Mouse (Mus musculus): ENCODE data around the gene Slfn2. TPM values are rescaled to one million over a fixed set of nuclear protein-coding genes. Genes with fewer than 3 reads are reported as not detected.
A peak's percentile ranks its signal among the peaks of the same experiment; 100 is the strongest.

Gene Slfn2
- polyA plus RNA-seq, 1 experiment from 2014 or later: 4.9 TPM

- H3K27me3 ChIP-seq: no peaks in the 10 kb centered on the region
- no peak for DNase-seq
- no peak for ATAC-seq (ENCODE audit: low read depth)
- no peak overlapping the region for H3K9ac ChIP-seq
- H3K27ac ChIP-seq: no peak overlapping the region
- H3K4me1 ChIP-seq (replicated peaks): no peaks in the 10 kb centered on the region
- under 1% methylated on average over 5 of the region's 5 CpGs for WGBS (ENCODE audit: insufficient replicate concordance)
- H3K4me3 ChIP-seq (replicated peaks): no peak overlapping the region
- no peak overlapping the region for H3K4me2 ChIP-seq
- H3K36me3 ChIP-seq: no peaks in the 10 kb centered on the region
- no peaks in the 10 kb centered on the region for H3K9me3 ChIP-seq (replicated peaks)
Measured at GRCm38 (mm10) chr11:83057863-83058262, 7.0 kb upstream of the Slfn2 start.

DNA sequence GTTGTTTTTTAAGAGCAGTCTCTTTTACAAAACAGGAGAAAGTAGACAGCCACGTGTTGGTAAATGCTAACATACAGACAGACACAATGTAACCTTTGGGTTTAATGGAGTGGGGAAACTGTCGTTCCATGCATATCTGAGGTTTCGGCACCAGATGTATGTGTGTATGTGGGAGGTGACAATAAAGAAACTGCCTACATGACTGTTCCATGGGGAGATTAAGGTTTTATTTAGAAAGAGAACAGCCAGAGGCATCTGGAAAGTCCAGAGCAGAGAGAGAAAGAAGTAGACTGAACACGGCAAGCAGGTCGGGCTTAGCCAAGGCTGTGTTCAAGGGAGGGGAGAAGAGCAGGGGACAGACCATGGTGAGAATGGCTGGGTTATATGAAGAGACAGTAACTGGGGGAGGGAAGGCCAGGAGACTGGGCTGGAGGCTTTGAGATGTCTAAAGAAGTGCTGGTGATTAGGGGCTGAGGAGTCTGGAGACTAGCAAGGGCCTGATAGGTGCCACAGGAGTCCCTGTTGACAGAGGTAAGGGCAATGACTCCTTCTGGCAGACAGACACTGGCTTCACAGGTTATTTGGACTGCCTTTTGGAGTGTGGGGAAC, 4.4 kb upstream of the Slfn2 start:
- H3K4me2 ChIP-seq: no peak overlapping the region
- no peaks in the 10 kb centered on the region for H3K27me3 ChIP-seq
- H3K9ac ChIP-seq: no peak overlapping the region
- DNase-seq: no peak
- no peak overlapping the region for H3K4me3 ChIP-seq (replicated peaks)
- ATAC-seq (ENCODE audit: low read depth): no peak
- no peaks in the 10 kb centered on the region for H3K9me3 ChIP-seq (replicated peaks)
- H3K4me1 ChIP-seq (replicated peaks): no peaks in the 10 kb centered on the region
- no peak overlapping the region for H3K27ac ChIP-seq
- WGBS (ENCODE audit: insufficient replicate concordance): 74% methylated on average over 5 of the region's 5 CpGs
- no peaks in the 10 kb centered on the region for H3K36me3 ChIP-seq

DNA sequence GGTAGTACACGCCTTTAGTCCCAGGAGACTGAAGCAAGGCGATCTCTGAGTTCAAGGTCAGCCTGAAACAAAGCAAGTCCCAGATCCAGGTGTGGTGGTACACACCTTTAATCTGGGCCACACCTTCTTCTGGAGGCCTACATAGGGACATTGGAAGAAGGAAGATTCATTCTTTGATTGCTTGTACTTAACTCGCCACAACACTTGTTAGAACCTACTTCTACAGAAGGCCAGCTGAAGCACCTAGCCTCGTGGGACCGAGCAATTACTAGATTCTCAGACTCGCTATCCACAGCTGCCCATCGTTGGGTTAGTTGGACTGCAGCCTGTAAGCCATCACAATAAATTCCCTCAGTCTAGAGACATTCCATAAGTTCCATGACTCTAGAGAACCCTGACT, 3.1 kb upstream of the Slfn2 start:
- Histone ChIP-seq H3K9me3 (replicated peaks) (no peaks in the 10 kb centered on the region), H3K27me3 (no peaks in the 10 kb centered on the region), H3K4me2 (no peak overlapping the region), H3K27ac (no peak overlapping the region), H3K9ac (no peak overlapping the region), H3K4me3 (replicated peaks) (no peak overlapping the region), H3K4me1 (replicated peaks) (no peaks in the 10 kb centered on the region), H3K36me3 (no peaks in the 10 kb centered on the region)
- no peak for DNase-seq
- 66% methylated on average over 7 of the region's 7 CpGs for WGBS (ENCODE audit: insufficient replicate concordance)
- ATAC-seq (ENCODE audit: low read depth): no peak

GRCm38 (mm10) chr11:83063126-83063525, 1.8 kb upstream of the Slfn2 start:
- Histone ChIP-seq H3K4me1 (replicated peaks) (no peaks in the 10 kb centered on the region), H3K4me2 (no peak overlapping the region), H3K4me3 (replicated peaks) (no peak overlapping the region), H3K36me3 (no peaks in the 10 kb centered on the region), H3K9ac (no peak overlapping the region), H3K27me3 (no peaks in the 10 kb centered on the region), H3K27ac (no peak overlapping the region), H3K9me3 (replicated peaks) (no peaks in the 10 kb centered on the region)
- no peak for ATAC-seq (ENCODE audit: low read depth)
- WGBS (ENCODE audit: insufficient replicate concordance): 35% methylated on average over 4 of the region's 4 CpGs
- DNase-seq: no peak

DNA sequence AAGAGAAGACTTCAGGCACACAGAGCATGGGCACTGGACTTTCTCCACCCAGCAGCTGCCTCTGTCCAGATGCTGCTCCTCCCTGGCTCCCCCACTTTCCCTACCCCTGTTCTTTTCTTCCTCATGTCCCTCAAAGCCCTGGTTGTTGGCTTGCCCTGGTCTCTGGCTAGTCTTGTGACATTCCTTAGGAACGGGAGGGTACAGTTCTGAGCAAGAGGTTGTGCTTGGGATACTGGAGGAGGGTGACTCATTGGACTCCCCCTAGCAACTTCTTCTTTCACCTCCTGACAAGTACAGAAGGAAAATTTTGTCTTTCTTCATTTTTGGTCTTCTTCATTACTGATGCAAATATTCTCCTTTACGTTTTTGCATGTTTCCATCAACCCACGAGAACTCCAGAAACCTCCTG, 967 bp upstream of the Slfn2 start:
- no peak for ATAC-seq (ENCODE audit: low read depth)
- Histone ChIP-seq H3K9me3 (replicated peaks) (no peaks in the 10 kb centered on the region), H3K4me2 (no peak overlapping the region), H3K36me3 (no peaks in the 10 kb centered on the region), H3K4me1 (replicated peaks) (no peaks in the 10 kb centered on the region), H3K27ac (no peak overlapping the region), H3K9ac (no peak overlapping the region), H3K27me3 (no peaks in the 10 kb centered on the region), H3K4me3 (replicated peaks) (no peak overlapping the region)
- DNase-seq: no peak
- WGBS (ENCODE audit: insufficient replicate concordance): 31% methylated on average over 3 of the region's 3 CpGs

DNA sequence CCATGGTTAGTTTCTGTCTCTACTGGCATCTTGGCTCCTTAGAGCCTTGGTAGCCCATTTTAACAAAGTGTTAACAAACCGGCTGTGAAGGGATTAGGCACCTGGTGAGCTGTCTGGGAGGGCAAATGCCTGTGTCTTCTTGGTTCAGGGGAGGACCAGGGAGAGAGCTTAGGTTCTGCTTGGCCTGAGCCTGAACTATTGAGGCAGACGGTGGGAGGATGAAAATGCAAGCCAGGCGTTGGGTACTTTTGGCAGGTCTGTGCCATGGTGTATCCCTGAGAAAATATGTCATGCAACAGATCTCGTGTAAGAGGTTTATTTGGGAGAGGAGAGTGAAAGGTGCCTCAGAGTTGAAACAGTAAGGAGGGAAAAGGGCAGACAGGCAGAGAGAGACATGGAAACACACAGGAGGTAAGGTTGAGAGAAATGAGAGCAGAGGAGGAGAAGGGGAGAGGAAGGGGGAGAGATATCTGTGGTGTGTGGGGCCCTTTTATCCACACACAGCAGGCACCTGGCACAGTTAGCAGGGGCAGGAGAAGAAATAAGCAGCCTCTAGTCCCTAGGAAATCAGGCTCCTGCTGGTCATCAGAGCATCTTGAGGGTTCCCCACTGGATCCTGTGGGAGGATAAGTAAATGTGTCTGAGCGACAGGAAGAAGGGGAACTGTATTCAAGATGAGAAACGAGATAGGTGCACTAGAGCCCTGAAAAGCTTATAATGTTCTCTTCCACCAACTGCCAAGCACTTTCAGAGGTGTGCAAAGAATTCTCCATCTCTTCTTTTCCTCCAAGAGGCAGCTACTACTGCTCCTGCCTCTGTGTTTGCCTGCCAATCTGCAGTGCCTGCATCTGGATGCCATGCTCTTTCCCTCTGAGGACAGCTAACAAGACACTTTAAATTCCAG, 781 bp downstream of the Slfn2 start:
- Histone ChIP-seq H3K4me1 (replicated peaks) (no peaks in the 10 kb centered on the region), H3K9me3 (replicated peaks) (no peaks in the 10 kb centered on the region), H3K36me3 (no peaks in the 10 kb centered on the region), H3K4me2 (no peak overlapping the region; the same call in 1 of the 2 replicates), H3K4me3 (replicated peaks) (peak overlapping the region; percentile 25), H3K9ac (peak overlapping the region; percentile 2; the same call in 1 of the 2 replicates), H3K27ac (no peak overlapping the region; the same call in 1 of the 2 replicates), H3K27me3 (no peaks in the 10 kb centered on the region)
- DNase-seq (no peak), ATAC-seq (ENCODE audit: low read depth) (no peak)
- 15% methylated on average over 6 of the region's 6 CpGs for WGBS (ENCODE audit: insufficient replicate concordance)

- H3K4me2 ChIP-seq: no peak overlapping the region
Measured at GRCm38 (mm10) chr11:83066640-83067531, 2.0 kb downstream of the Slfn2 start.

DNA sequence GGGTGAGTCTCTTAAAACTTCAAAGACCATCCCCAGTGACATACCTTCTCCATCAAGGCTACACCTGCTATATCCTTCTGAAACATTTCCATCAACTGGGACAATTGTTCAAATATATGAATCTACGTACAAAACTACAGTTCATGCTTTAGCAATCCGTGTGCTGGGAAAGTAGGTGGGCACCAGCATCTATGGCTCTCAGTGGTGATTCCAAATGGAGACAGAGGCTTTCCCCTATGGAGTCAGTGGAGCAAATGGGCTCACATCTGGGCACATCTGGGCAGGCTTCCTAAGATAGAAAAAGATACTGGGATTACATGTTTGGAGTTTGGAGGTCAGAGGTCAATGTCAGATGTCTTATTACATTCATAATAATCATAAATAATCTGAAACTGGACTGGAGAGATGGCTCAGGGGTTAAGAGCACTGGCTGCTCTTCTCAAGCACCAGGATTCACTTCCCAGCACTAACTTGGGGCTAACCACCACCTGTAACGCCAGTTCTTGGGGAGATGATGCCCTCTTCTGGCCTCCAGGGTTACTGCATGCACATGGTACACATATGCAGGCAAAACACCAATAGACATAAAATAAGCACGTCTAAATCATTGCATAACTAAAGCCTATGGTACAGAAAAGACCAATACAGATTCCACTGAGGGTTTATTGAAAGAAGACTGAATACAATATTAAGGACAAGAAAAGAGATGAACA, 3.2 kb downstream of the Slfn2 start:
- no peaks in the 10 kb centered on the region for H3K9me3 ChIP-seq (replicated peaks)
- H3K4me2 ChIP-seq: no peak overlapping the region
- H3K27ac ChIP-seq: no peak overlapping the region
- H3K27me3 ChIP-seq: no peaks in the 10 kb centered on the region
- DNase-seq (no peak), ATAC-seq (ENCODE audit: low read depth) (no peak)
- no peaks in the 10 kb centered on the region for H3K36me3 ChIP-seq
- 63% methylated on average over 4 of the region's 4 CpGs for WGBS (ENCODE audit: insufficient replicate concordance)
- no peak overlapping the region for H3K4me3 ChIP-seq (replicated peaks)
- H3K4me1 ChIP-seq (replicated peaks): no peaks in the 10 kb centered on the region
- no peak overlapping the region for H3K9ac ChIP-seq

More at GRCm38 (mm10) chr11:83066640-83067531, 2.0 kb downstream of the Slfn2 start:
- WGBS (ENCODE audit: insufficient replicate concordance): 29% methylated on average over 11 of the region's 11 CpGs
- H3K4me1 ChIP-seq (replicated peaks): no peaks in the 10 kb centered on the region
- no peak overlapping the region; the same call in 1 of the 2 replicates for H3K4me3 ChIP-seq (replicated peaks)
- no peaks in the 10 kb centered on the region for H3K27me3 ChIP-seq
- no peak overlapping the region for H3K9ac ChIP-seq
- DNase-seq (no peak), ATAC-seq (ENCODE audit: low read depth) (no peak)
- H3K27ac ChIP-seq: no peak overlapping the region
- no peaks in the 10 kb centered on the region for H3K9me3 ChIP-seq (replicated peaks)
- H3K36me3 ChIP-seq: no peaks in the 10 kb centered on the region

DNA sequence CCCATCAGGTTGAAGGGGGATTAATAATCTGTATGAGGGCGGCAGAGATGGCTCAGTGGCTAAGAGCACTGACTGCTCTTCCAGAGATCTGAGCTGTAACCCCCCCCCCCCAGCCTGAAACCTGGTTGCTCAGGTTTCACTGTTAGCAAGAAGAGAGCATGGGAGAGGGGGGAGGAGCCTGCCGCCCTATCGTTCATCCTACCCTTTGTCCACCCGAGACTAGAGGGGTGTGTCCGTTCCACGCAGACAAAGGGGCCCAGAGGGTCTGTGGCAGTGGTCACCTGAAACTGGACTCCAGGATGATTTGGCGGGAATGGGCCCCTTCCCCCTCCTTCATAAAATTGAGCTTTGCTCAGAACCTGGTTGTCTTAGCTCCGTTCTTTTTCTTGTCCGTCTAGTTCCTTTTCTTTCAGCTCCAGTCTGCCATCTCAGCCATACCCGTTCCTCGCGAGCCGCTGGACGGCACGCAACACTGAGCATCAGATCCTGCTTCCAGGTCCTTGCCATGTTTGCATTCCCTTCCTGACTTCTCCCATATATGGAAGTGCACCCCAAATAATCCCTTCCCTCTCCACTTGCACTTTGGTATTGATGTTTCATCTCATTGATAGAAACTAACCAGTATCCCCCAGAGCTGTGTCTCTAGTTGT, 5.5 kb downstream of the Slfn2 start:
- Histone ChIP-seq H3K4me2 (no peak overlapping the region), H3K4me1 (replicated peaks) (no peaks in the 10 kb centered on the region), H3K9ac (no peak overlapping the region), H3K36me3 (no peaks in the 10 kb centered on the region), H3K27me3 (no peaks in the 10 kb centered on the region), H3K4me3 (replicated peaks) (no peak overlapping the region), H3K9me3 (replicated peaks) (no peaks in the 10 kb centered on the region), H3K27ac (no peak overlapping the region)
- DNase-seq (no peak), ATAC-seq (ENCODE audit: low read depth) (no peak)
- WGBS (ENCODE audit: insufficient replicate concordance): 78% methylated on average over 15 of the region's 15 CpGs

DNA sequence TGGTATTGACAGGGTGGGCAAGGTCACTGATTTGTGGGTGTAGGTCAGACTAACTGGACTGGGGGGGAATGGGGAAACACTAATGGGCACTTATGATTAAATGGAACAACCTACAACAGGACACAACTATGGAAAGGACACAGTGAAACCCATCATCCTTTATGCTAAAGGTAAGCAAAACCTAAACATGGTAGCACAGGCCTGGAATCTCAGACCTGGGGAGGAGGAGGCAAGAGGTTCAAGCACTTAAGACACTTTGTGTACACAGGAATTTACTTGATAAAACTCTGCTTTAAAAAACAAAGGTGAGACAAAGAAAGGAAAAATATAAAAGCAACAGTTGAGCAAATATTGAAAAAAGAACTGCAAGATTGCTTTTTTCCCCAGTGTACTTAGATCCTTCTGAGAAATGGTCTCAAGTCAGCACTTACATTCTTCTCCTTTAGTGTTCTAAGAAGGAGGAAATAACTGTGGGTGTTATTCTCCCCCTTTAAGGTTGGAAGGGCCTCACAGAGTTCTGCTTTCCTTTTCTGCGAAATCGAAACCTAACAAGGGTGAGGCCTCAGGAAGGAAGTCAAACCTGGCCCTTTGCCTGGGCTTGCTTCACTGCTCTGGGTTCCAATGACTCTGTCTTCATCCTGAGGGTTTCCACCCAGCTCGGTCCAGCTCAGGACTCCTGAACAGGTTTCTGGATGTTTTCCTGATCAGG, 13.0 kb downstream of the Slfn2 start:
- no peaks in the 10 kb centered on the region for H3K9me3 ChIP-seq (replicated peaks)
- H3K4me1 ChIP-seq (replicated peaks): peaks cover 18% of the 10 kb centered on the region
- no peak overlapping the region for H3K4me2 ChIP-seq
- no peaks in the 10 kb centered on the region for H3K36me3 ChIP-seq
- 19% methylated on average over 3 of the region's 3 CpGs for WGBS (ENCODE audit: insufficient replicate concordance)
- peak; percentile 34; the same call in 1 of the 2 replicates for ATAC-seq (ENCODE audit: low read depth)
- no peak for DNase-seq
- peak overlapping the region; percentile 39 for H3K27ac ChIP-seq
- H3K9ac ChIP-seq: no peak overlapping the region
- H3K4me3 ChIP-seq (replicated peaks): no peak overlapping the region
- no peaks in the 10 kb centered on the region for H3K27me3 ChIP-seq
